Mouse (Mus musculus): Measurements from ENCODE around the gene Gtf2f2.
"Not testable (repeated sequence)": the region's sequence is repeated elsewhere in the genome, so short reads cannot be mapped to it uniquely, and the experiment has no call there.

Gene Gtf2f2

GRCm38 (mm10) chr14:75892118-75892517 lies 118.5 kb downstream of the Gtf2f2 start:
- ChIA-PET CTCF (interaction anchor here in 1 of 4 experiments (0.6 kb wide), 1 partner anchor 246 kb away, joined by 3 read pairs; no protein-coding TSS in a partner anchor), POLR2A (interaction anchor here in 2 of 4 experiments (0.9 to 1.3 kb wide), 3 partner anchors 8 to 184 kb away, joined by 3 read pairs; no protein-coding TSS in a partner anchor)

GRCm38 (mm10) chr14:75883873-75884272 lies 126.8 kb downstream of the Gtf2f2 start:
- ChIA-PET POLR2A (interaction anchor here in 2 of 4 experiments (1.1 to 1.6 kb wide), 3 partner anchors 13 to 193 kb away, joined by 3 read pairs; no protein-coding TSS in a partner anchor), CTCF (interaction anchor here in 3 of 4 experiments (0.7 to 1.7 kb wide), 5 partner anchors 51 to 200 kb away, joined by 3 to 10 read pairs (median 7); no protein-coding TSS in a partner anchor)

- ChIA-PET CTCF (interaction anchor here in 3 of 4 experiments (0.6 to 1.7 kb wide), 6 partner anchors 51 to 994 kb away, joined by 3 to 10 read pairs (median 8); no protein-coding TSS in a partner anchor), POLR2A (interaction anchor here in 3 of 4 experiments (0.7 to 1.6 kb wide), 4 partner anchors 14 to 228 kb away, joined by 3 read pairs; partner anchors contain the start of genes Gpalpp1 (in 1 of the 3) and Nufip1 (in 1 of the 3))
Measured at GRCm38 (mm10) chr14:75883330-75883729, 127.3 kb downstream of the Gtf2f2 start.

GRCm38 (mm10) chr14:75881856-75882255 lies 128.8 kb downstream of the Gtf2f2 start:
- POLR2A ChIA-PET: interaction anchor here in 2 of 4 experiments (0.6 to 1.8 kb wide), 4 partner anchors 9 to 203 kb away, joined by 3 to 5 read pairs (median 4); no protein-coding TSS in a partner anchor
- CTCF ChIA-PET: interaction anchor here in 3 of 4 experiments (0.6 to 1.4 kb wide), 3 partner anchors 10 to 196 kb away, joined by 4 to 6 read pairs (median 4); no protein-coding TSS in a partner anchor

- POLR2A ChIA-PET: interaction anchor here in 3 of 4 experiments (0.6 to 1.4 kb wide), 9 partner anchors 9 to 575 kb away, joined by 3 to 5 read pairs (median 4); partner anchors contain the start of gene Kctd4 (in 1 of the 3)
- CTCF ChIA-PET: interaction anchor here (0.6 to 2.1 kb wide), 7 partner anchors 15 to 1999 kb away, joined by 3 to 8 read pairs (median 4); no protein-coding TSS in a partner anchor
Measured at GRCm38 (mm10) chr14:75878980-75879379, 131.7 kb downstream of the Gtf2f2 start.

- POLR2A ChIA-PET: interaction anchor here in 1 of 4 experiments (0.6 to 1.5 kb wide), 4 partner anchors 15 to 198 kb away, joined by 3 to 6 read pairs (median 3); no protein-coding TSS in a partner anchor
- CTCF ChIA-PET: interaction anchor here (0.6 to 2.0 kb wide), 17 partner anchors 8 to 561 kb away, joined by 3 to 15 read pairs (median 4); no protein-coding TSS in a partner anchor
Measured at GRCm38 (mm10) chr14:75877297-75877696, 133.4 kb downstream of the Gtf2f2 start.

GRCm38 (mm10) chr14:75876320-75877043 lies 134.2 kb downstream of the Gtf2f2 start:
- POLR2A ChIA-PET: interaction anchor here in 2 of 4 experiments (0.6 to 2.1 kb wide), 13 partner anchors 9 to 202 kb away, joined by 3 to 6 read pairs (median 4); no protein-coding TSS in a partner anchor
- CTCF ChIA-PET: interaction anchor here (0.6 to 2.0 kb wide), 31 partner anchors 9 to 698 kb away, joined by 3 to 15 read pairs (median 3); no protein-coding TSS in a partner anchor

- CTCF ChIA-PET: no interaction called here
- POLR2A ChIA-PET: interaction anchor here in 2 of 4 experiments (0.7 to 1.9 kb wide), 4 partner anchors 15 to 488 kb away, joined by 3 to 4 read pairs (median 4); no protein-coding TSS in a partner anchor
Measured at GRCm38 (mm10) chr14:75873612-75874011, 137.1 kb downstream of the Gtf2f2 start.

GRCm38 (mm10) chr14:75871750-75872149 lies 138.9 kb downstream of the Gtf2f2 start:
- ChIA-PET CTCF (interaction anchor here (0.5 to 1.8 kb wide), 32 partner anchors 9 to 597 kb away, joined by 3 to 14 read pairs (median 4); no protein-coding TSS in a partner anchor), POLR2A (interaction anchor here in 2 of 4 experiments (0.6 to 4.5 kb wide), 4 partner anchors 16 to 456 kb away, joined by 3 to 29 read pairs (median 10); partner anchors contain the start of gene Slc25a30 (in 1 of the 2))

- ChIA-PET CTCF (interaction anchor here (0.5 to 1.8 kb wide), 33 partner anchors 10 to 891 kb away, joined by 3 to 14 read pairs (median 4); no protein-coding TSS in a partner anchor), POLR2A (interaction anchor here in 2 of 4 experiments (0.6 to 4.5 kb wide), 5 partner anchors 15 to 621 kb away, joined by 3 to 29 read pairs (median 3); partner anchors contain the start of gene Slc25a30 (in 1 of the 2))
Measured at GRCm38 (mm10) chr14:75871111-75871510, 139.6 kb downstream of the Gtf2f2 start.

- ChIA-PET POLR2A (interaction anchor here in 2 of 4 experiments (0.5 to 4.5 kb wide), 5 partner anchors 8 to 621 kb away, joined by 3 to 29 read pairs (median 3); no protein-coding TSS in a partner anchor), CTCF (interaction anchor here (0.6 to 1.8 kb wide), 13 partner anchors 29 to 891 kb away, joined by 3 to 14 read pairs (median 4); no protein-coding TSS in a partner anchor)
Measured at GRCm38 (mm10) chr14:75870631-75871030, 140.0 kb downstream of the Gtf2f2 start.

GRCm38 (mm10) chr14:75869769-75870363 lies 140.8 kb downstream of the Gtf2f2 start:
- POLR2A ChIA-PET: interaction anchor here in 2 of 4 experiments (0.5 to 4.5 kb wide), 7 partner anchors 9 to 352 kb away, joined by 3 to 29 read pairs (median 3); no protein-coding TSS in a partner anchor
- CTCF ChIA-PET: interaction anchor here (0.6 to 1.8 kb wide), 7 partner anchors 12 to 724 kb away, joined by 3 to 7 read pairs (median 5); no protein-coding TSS in a partner anchor

- CTCF ChIA-PET: not testable (repeated sequence)
- POLR2A ChIA-PET: interaction anchor here in 2 of 4 experiments (0.6 to 4.5 kb wide), 2 partner anchors 20 to 563 kb away, joined by 4 to 29 read pairs; no protein-coding TSS in a partner anchor
Measured at GRCm38 (mm10) chr14:75868028-75868427, 142.6 kb downstream of the Gtf2f2 start.

- POLR2A ChIA-PET: interaction anchor here (0.6 to 1.3 kb wide), 12 partner anchors 9 to 624 kb away, joined by 3 to 4 read pairs (median 4); partner anchors contain the start of gene Slc25a30 (in 1 of the 4)
- CTCF ChIA-PET: interaction anchor here (0.6 to 1.3 kb wide), 4 partner anchors 10 to 209 kb away, joined by 3 to 6 read pairs (median 4); no protein-coding TSS in a partner anchor
Measured at GRCm38 (mm10) chr14:75866706-75867333, 143.8 kb downstream of the Gtf2f2 start.

- CTCF ChIA-PET: interaction anchor here in 1 of 4 experiments (0.5 to 1.0 kb wide), 2 partner anchors 108 to 219 kb away, joined by 3 read pairs; no protein-coding TSS in a partner anchor
- POLR2A ChIA-PET: interaction anchor here in 3 of 4 experiments (0.7 to 2.3 kb wide), 12 partner anchors 10 to 597 kb away, joined by 3 to 54 read pairs (median 4); partner anchors contain the start of genes Cog3 (in 1 of the 3) and Tpt1 (in 1 of the 3)
Measured at GRCm38 (mm10) chr14:75863549-75864409, 146.9 kb downstream of the Gtf2f2 start.

- POLR2A ChIA-PET: interaction anchor here (0.7 to 2.3 kb wide), 11 partner anchors 9 to 636 kb away, joined by 3 to 54 read pairs (median 4); partner anchors contain the start of gene Cog3 (in 1 of the 4)
- CTCF ChIA-PET: interaction anchor here in 1 of 4 experiments (0.5 kb wide), 1 partner anchor 137 kb away, joined by 7 read pairs; no protein-coding TSS in a partner anchor
Measured at GRCm38 (mm10) chr14:75862701-75863100, 148.0 kb downstream of the Gtf2f2 start.
